Mouse (Mus musculus) cerebellum, adult 11 months (tissue): ENCODE data around the gene Hoxa5.

Experiments used
- DNase-seq: peaks from one replicate; pipeline ENCODE4 v3.0.0; 2022

Hoxa5 gene

DNA sequence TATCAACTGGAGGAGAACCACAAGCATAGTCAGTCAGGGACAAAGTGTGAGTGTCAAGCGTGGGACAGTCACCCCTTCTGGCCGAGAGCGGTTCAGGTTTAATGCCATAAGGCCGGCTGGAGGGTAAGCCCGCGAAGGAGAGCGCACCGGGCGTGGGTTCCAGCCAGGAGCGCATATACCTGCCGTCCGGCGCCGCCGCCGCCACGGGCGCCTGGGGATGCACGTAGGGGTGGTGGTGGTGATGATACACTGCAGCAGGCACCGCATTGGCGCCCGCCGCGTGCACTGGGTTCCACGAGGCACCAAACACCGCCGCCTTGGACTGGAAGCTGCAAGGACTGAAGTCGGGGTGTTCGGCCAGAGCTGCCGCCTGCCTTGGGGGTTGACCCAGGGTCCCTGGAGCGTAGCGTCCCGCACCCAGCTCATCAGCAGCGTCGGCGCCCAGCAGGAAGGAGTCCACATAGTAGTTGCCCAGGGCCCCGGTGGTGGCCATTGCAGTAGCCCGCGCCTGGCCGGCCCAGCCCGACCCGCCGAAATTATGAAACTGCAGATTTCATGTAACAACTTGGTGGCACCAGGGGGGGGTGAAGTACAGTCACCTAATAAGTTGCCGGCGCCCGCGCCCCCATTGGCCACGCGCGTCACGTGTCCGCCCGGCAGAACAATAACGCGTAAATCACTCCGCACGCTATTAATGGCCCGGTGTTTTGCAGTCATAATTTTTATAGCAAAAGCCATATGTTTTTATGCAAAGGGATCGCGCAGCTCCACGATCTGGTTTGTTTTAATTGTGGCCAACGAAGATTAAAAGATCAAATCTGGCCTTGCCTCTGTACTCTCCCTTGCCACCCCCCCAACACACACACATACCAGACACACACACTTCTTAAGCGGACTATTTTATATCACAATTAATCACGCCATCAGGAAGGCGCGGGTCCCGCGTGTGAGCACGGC, 21.5 kb upstream of the Hoxa5 start:
- no peak for DNase-seq

DNA sequence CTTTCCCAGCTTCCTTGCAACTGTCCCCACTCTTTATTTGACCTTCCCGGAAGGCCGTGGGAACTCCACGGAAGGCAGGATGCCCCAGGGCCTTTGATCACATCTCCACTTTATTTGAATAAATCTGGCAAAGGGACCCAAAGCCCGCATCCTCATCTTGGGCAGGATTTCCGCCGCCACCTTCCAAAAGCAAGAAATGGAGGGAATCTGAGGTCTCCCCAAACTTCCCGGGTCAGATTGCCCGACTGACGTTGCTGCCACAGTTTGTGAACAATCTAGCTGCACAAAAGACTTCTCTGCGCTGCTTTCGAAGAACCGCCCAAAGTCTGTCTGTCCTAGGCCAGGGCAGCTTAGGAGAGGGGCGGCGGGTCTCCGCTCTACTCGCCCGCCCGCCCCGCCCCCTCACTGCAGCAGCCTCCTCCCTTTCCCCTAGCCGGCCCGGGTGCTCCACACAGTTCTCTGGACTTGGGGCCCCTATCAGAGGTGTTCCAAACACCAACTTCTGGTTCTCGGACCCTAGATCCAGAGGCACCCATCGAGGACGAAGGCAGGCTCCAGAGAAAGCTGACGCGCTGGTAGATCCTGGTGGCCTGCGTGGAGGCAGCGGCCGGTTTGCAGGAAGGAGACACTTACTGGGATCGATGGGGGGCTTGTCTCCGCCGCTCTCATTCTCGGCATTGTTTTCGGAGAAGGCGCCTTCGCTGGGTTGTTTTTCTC, 20.7 kb upstream of the Hoxa5 start:
- no peak for DNase-seq

DNA sequence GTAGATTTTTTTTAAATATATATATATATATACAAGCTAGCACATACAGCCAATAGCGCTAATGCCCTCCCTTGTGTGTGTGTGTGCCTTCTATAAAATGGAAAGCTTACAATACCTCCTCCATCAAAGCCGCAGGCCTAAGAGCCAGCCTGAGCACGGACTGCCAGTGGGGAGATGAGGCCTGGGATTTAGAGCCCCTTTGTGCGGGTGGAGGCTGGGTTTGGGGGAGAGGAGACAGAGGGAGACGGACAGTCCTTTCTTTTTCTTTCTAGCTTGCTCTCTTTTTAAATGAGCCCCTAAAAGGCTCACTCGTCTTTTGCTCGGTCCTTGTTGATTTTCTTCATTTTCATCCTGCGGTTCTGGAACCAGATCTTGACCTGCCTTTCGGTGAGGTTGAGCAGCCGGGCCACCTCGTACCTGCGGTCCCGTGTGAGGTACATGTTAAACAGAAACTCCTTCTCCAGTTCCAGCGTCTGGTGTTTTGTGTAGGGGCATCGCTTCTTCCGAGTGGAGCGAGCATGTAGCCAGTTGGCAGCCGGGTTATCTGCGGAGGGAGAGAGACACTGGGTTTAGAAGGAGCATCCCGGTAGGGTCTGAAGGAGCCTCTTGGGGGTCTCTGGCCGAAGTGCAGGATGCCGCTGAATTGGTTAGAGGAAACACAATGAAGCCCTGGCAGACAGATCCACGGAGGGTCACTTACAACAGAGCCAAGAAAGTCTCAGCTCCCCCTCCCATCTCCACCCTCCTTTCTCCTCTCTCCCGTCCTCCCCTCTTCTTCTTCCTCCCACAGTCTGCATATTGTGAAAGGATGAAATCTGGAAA, 19.8 kb upstream of the Hoxa5 start:
- DNase-seq = no peak

DNA sequence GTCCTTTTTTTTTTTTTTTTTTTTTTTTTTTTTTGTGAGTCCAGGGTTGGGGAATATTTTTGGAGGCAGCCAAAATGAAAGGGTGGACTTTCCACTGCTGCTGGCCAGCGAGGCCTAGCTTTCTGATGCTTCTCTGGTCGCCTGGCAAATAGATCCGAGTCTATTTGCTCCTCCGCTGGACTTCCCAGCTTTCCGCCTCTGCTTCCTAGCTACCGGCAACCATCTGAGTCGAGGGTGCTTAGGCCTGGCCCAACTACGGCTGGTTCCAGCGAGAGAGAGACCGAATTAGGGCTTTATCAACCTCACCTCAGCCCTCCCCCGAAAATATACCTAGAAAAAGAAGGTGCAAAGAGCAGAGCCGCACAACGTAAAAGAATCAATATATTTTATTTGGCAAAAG, 18.3 kb upstream of the Hoxa5 start:
- DNase-seq = no peak

DNA sequence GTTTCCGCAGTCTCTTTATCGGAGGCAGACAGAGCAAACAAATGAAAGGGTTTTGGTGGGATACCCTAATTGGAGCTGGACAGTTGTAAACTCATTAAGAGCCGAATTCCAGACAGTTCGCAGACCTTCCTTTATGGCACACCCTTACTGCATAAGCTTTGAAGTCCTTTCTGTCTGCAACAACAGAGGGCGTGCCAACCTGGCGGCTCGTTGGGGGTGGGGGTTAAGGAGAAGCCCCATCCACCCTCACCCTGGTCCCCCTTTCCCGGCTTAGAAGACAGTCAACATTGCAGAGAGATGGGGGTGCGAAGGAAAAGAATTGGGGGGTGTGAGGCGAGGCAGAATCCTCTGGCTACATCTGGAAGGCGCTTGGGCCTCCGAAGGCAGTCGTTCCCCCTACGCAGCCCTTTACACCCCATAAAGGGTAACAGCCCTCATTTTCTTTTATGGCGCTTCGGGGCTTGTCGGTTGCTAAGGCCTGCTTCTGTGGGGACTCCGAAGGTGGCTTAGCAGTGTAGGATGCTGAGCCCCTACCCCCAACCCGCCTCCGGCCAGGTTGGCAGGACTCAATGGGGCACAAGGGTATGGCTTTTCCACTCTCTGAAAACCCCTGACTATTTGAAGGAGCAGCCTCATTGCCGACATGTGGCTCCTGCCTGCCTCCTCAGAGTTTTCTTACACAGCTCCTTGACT, 17.8 kb upstream of the Hoxa5 start:
- DNase-seq = no peak

DNA sequence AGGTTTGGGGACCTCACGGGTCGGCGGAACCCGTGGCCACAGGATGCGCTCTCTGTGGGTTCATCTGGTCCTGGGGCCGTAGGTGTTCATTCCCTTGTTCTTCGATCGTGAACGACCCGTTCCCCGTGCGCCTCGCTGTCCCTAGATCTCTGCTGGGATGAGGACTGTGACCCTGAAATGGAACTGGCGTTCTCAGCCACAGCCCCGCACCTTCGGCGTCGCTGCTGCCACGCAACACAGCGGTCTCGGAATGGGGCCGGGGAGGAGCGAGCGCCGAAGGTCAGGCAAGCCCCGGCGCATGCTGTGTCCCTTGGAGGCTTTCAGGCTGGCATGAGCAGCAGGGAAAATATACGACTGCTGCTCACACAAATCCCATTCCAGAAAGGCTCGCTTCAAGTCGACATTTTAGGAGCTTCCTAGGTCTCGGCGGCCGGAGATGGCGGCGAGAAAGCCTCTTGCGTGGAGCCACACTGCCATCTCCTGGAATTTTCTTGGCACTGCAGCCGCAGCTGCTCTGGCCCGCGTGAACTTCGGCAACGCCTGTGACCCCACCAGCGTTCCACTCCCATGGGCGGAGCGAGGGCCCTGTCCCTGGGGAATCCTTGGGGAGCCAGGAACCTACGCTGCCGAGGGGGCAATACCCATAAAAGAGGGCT, 17.1 kb upstream of the Hoxa5 start, which contains the start of gene Hoxa7:
TSS of gene Hoxa7 (minus strand) at position 518 of the 656 bp plus-strand sequence.
- peak; percentile 71 for DNase-seq

DNA sequence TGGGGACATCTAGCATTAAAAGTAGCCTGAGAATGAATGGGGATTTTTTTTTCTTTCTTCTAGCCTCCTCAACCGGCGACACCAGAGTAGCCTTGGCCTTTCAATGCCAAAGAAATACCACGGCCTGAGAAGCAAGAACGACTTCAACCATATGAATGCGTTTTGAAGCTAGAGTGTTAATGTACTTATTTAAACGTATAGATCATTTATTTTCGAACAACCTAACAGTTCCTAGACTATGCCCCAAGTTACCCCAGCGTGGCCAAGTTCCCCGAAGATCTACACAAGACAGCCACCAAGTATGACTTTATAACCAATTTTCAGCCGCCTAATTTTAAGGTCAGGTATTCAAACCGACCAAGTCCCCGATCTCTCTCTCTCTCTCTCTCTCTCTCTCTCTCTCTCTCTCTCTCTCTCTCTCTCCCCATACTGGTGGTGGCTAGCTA, 16.5 kb upstream of the Hoxa5 start:
- no peak for DNase-seq

DNA sequence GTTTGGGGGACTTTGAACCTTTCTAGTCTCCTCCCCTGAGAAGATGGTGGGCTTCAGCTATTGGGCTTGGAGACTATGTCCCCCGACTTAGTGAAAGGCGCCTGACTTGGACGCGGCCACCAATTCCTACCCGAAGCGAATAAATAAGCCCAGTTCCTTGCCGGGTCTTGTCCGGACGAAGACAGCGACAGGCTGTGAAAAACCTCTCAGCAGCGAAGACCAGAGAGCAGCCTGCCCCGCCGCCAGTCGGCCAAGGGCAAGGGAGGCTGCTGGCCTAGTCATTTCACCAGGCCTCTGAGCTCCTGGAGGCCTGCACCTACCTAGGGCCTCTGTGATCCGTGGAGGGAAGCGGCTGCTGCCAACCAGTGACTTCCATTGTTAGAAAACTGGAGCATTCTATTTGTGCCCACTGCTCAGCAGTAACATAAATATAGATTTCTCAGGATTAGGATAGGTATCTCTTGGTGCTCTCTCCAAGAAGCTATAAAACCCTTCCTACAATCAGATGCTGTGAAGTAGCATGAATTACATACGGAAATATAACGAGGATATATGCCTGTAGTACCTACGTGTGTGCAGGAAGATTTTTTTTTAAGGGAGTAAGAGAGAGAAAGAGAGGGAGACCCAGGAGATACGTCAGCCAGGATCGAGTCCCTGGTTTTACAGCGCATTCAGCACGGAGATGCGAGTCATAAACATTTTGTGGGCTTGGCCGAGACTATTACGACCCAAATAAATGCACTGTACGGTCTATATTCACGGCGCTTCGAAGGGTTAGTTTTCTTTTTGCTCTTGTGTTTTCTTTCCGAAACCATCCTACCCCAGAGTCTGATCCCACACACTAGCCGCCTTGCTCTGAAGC, 15.8 kb upstream of the Hoxa5 start:
- no peak for DNase-seq

DNA sequence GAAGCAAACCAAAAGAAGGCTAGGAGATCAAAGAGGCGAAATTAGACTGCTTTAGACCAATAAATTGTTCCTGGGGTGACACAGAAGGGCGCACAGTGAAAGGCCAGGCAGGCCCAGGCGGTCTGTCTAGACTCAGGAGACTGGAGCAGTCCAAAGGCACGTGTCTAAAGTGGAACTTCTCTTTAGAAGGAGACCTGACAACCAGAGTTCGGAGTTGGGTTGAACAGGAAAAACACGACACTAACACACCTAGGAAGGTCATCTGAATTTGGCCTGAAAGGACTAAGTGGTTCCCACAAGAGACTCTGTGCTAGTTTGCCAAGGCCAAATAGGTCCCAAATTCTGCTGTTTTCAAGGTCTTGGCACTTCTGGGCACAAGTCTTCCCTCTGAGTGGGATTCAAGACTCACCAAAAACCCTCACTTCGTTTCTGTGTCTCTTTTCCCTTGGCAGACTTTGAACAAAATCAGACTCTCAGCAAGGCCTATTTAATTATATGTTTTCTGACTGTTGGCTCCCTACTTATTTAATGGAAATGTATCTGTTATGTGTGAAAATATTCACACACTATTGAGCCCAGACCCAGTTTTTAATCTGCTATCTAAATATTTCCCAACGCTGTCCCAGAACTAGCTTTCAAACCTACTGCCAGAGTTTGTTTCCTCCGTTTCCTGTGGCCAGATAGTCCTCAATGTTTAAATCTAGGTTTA, 15.0 kb upstream of the Hoxa5 start:
- no peak for DNase-seq

DNA sequence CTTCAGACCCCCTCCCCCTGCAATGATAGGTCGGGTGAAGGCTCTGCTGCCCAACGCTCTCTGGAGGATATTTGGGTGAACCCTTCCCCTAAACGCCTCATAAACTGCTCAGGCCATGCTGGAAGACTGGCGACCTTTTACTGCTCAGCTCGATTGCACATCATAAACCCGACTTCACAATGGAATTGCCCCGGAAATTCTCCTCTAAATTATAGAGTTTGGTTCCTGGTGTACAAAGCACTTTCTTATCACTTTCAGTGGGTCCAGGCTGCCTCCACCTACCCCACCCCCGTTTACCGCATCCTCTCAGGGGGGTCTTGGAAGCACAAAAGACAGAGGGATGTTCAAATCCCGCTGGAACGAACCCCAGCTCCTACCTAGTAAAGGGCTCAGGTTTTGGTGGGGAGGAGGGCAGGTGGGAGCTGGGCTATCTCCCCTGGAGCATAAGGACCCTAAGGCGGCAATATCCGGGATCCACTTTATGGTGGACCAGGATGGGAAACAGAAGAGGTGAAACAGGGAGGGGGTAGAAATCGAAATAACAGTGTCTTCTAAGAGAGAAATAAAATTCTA, 14.3 kb upstream of the Hoxa5 start:
- no peak for DNase-seq

DNA sequence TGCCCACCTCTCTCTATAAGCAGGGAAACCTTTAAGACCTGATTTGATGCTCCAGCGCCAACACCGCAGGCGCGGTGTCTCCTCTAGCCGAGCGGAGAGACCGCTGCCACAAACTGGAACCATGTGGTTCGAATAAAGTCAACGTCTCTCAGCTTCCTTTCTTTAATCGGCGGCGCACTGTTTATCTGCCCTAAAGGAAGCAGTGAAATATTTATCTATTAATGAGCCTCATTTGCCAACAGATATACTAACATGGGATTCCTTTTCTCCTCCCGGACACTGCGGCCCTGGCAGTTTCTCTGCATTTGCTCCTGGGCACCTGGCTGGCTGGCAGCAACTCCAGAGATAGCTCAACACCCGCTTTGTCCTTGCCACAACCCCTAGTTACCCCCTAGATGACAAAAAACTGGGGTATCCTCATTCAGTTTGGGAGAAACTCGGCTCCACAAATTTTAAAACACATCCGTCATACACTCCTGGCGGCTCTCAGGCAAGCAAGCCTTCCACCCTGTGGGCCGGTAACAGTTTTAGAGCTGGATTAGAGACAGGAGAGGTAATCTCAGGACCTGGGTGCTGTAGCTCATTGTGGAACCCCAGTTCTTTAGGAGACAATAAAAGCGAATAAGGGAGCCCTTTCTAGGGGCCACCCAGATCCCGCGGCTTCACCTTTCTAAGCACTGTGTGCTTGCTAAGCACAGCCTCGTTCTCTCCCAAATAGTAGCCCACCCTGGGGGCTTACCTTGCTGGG, 13.7 kb upstream of the Hoxa5 start:
- DNase-seq = no peak

DNA sequence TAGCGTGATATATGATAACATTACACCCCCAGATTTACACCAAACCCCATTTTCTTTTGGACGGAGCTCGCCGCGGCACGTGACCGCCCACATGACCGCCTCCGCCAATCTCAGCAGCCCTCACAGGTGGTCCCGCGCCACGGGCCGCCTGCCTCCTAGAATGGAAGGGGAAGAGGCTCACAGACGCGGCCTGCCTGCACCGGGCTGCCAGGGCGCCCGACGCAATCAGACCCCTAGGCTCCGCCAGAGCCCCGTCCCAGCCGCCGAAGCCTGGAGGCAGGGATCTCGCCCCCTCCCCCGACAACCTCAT, 13.0 kb upstream of the Hoxa5 start:
- no peak for DNase-seq

DNA sequence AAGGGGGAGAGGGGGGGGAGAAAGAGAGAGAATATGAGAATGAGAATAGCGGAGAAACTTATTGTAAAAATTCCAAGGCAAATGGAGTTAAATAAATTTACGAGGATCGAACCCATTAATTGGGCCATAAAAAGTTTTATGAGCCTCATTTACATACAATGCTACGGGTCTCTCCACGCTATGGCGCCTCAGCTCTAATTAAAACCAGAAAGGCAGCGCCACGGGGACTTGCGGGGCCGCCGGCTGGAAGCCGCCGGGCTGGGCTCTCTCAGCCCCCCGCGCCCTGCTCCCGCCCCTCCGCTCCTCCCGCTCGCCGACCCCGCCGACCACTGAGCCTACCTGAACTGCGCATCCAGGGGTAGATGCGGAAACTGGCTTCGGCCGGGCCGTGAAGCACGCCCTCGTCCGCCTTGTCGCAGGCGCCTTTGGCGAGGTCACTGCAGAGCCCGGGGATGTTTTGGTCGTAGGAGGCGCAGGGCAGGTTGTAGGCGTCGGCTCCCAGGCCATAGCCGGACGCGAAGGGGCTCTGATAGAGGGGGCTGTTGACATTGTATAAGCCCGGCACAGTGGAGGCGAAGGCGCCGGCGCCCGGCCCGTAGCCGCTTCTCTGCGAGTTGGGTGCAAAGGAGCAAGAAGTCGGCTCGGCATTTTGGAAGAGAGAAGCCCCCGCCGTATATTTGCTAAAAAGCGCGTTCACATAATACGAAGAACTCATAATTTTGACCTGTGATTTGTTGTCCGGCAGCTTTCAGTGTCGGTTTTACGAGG, 12.5 kb upstream of the Hoxa5 start:
- DNase-seq = no peak

DNA sequence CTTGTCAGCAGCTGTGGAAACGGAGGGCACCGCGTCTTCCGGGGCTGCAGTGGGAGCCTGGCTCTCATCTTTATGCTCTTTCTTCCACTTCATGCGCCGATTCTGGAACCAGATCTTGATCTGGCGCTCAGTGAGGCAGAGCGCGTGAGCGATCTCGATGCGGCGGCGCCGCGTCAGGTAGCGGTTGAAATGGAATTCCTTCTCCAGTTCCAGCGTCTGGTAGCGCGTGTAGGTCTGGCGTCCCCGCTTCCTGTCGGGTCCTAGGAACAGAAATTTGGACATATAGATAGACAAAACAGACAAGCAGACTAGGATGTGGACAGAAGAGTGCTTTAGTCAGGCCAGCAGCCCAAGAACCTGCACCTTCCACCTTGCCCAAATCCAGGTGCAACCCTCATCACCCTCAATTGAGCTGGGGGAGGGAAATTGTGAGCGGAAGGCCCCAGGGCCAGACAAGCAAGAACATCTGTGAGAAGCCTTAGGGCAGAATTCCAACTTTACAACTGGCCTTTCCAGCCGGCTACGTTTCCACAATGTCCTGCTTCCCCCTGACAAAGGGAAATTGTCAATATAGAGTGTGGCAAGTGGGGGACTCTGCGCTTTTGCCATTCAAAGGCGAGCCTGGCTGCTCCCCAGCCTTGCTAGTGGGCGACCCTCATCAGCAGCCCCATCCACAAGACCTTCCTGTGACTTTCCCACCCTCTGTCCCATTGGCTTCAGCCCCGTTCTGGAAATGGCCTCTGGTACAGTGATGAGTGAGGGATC, 11.6 kb upstream of the Hoxa5 start:
- no peak for DNase-seq

DNA sequence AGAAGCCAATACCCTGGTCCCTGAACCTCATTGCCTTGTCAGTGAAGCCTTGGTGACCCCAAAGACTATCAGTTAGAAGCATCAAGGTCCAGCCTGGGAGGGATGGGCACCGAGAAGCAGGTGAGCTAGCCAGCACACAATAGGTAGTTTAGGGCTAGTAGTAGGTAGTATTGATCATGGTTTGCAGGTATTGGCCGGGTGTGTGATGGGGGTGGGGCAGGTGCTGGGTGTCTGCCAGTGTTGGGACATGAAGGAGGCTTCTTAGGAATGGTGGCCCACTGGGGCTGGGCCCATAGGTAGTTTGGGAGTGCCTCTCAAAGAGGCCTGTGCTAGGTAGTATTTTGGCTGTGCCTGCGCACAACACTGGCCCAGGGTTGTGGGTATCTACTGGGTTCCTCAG, 10.7 kb upstream of the Hoxa5 start:
- DNase-seq = no peak

DNA sequence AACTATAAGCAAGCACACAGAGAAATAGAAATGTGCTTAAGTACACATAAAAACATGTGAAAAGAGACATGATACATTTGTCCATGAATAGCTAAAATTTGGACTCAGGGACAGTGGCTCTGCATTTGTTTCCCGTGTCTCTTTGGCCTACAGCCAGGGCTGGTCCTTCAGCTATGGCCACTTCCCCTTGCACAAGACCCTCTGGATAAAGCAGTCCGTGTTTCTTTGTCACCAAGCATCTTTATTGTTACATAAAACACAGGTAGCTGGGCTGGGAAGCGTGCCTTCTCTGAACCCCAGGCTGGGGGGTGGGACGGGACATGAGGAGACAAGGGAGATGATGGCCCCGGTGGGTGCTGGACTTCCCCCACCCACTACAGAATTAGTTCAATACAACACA, 9.9 kb upstream of the Hoxa5 start:
- DNase-seq = no peak

DNA sequence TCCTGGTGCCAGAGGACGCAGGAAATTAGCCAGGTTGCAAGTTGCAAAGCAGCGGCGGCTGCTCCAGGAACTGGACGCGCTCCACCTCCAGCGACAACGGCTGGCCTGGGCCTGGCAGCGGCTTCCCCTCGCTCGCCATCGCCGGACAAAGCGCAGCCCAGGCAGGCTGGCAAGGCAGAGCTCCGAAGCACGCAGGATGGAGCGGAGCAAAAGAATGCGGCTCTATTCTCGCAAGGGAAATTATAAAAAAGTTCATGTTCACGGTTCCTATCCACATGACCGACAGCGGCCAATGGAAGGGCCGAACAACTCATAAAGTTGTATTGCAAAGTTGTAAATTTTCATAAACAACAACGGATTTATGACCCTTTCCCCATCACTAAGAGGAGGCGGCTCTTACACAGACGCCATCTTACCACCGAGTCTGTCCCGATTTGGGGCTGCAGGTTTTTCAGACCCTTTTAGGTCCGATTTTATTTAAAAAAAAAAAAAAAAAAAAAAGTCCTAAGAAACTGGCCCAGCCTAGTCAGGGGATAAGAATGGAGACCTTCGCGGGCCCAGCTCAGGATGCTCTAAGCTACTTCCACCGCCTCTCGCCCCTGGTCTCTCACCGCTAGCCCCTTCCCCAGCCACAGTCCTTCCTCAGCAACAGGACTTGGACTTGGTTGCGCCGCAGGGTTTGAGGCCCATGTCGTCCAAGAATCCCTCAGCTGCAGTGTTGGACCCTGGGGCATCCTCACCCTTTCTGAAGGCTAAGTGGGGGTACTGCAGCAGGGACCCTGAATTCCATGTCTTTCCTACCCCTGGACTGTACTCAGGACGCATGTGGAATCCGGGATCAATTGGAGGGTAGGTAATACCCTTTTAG, 9.0 kb upstream of the Hoxa5 start, which contains the start of the genes Hoxa3 and Gm28308:
TSS of gene Hoxa3 (minus strand) at position 218 of the 868 bp plus-strand sequence.
TSS of gene Gm28308 (minus strand) at position 221 of the 868 bp plus-strand sequence.
- DNase-seq = no peak
